Mouse (Mus musculus) MEL (cell line): ENCODE measurements around the gene Drd1. TPM values are rescaled to one million over a fixed set of nuclear protein-coding genes. Genes with fewer than 3 reads are reported as not detected.

Experiments used
- DNase-seq: peaks from one replicate; pipeline ENCODE4 v3.0.0; 2011; ENCODE audit warnings: low read depth, low spot score
- H3K27ac ChIP-seq: 2 replicates; pipeline ENCODE4 v1.5.1; 2012; ENCODE audit warnings: low read depth, mild to moderate bottlenecking, control low read depth, low read length, moderate library complexity; ENCODE audit not compliant: control insufficient read depth
- H3K27me3 ChIP-seq, 2 experiments: fragments of 150-350 bp in 1 of 2; sonication (generic) in 1 of 2; 2 replicates each; pipeline ENCODE4 v1.6.1; 2012; ENCODE audit warnings: low read length in 2 of 2, mild to moderate bottlenecking in 2 of 2, improper control_type of control experiment in 1 of 2, moderate library complexity in 1 of 2; ENCODE audit not compliant: insufficient read depth in 2 of 2, control insufficient read depth in 1 of 2
- H3K36me3 ChIP-seq, 2 experiments: 2 replicates each; pipeline ENCODE4 v1.6.1; 2012 to 2014; ENCODE audit warnings: low read length in 2 of 2, improper control_type of control experiment in 1 of 2, inconsistent platforms in 1 of 2, mild to moderate bottlenecking in 1 of 2; ENCODE audit not compliant: insufficient read depth in 2 of 2, control insufficient read depth in 1 of 2
- H3K4me1 ChIP-seq, 2 experiments: fragments of 150-350 bp in 1 of 2; sonication (generic) in 1 of 2; 2 replicates each; pipeline ENCODE4 v1.6.1; 2012; ENCODE audit warnings: low read length in 2 of 2, improper control_type of control experiment in 1 of 2, mild to moderate bottlenecking in 1 of 2; ENCODE audit not compliant: insufficient read depth in 2 of 2, control insufficient read depth in 1 of 2
- H3K4me3 ChIP-seq, 2 experiments: fragments of 150-350 bp in 1 of 2; sonication (generic) in 1 of 2; 2 replicates each; pipeline ENCODE4 v1.5.1; 2012; ENCODE audit warnings: low read depth in 2 of 2, low read length in 2 of 2, mild to moderate bottlenecking in 2 of 2, moderate library complexity in 2 of 2, control low read depth in 1 of 2, improper control_type of control experiment in 1 of 2; ENCODE audit not compliant: control insufficient read depth in 1 of 2, insufficient read depth in 1 of 2
- H3K79me2 ChIP-seq: 2 replicates; pipeline ENCODE4 v1.6.1; 2012; ENCODE audit warnings: mild to moderate bottlenecking, low read length, moderate library complexity; ENCODE audit not compliant: control insufficient read depth, poor library complexity, insufficient read depth
- H3K9ac ChIP-seq: 2 replicates; pipeline ENCODE4 v1.6.1; 2012; ENCODE audit warnings: low read depth, mild to moderate bottlenecking, control low read depth, low read length, moderate library complexity; ENCODE audit not compliant: control insufficient read depth, poor library complexity, severe bottlenecking
- H3K9me3 ChIP-seq: fragments of 150-350 bp; sonication (generic); replicated peaks from 2 replicates; pipeline ENCODE4 v1.6.1; 2012; ENCODE audit warnings: mild to moderate bottlenecking, low read length, improper control_type of control experiment, moderate library complexity; ENCODE audit not compliant: insufficient read depth
- BHLHE40 ChIP-seq: IDR thresholded peaks from 2 replicates; pipeline ENCODE4 v1.6.1; 2012; ENCODE audit warnings: low read depth, mild to moderate bottlenecking, inconsistent platforms, low read length, improper control_type of control experiment, borderline replicate concordance
- CHD2 ChIP-seq: IDR thresholded peaks from 2 replicates; pipeline ENCODE4 v1.6.1; 2011; ENCODE audit warnings: low read length, improper control_type of control experiment
- CTCF ChIP-seq, 3 experiments: IDR thresholded peaks in 2 of 3; conservative IDR thresholded peaks in 1 of 3; 2 replicates each; pipeline ENCODE4 v1.5.1; 2011 to 2012; ENCODE audit warnings: low read length in 3 of 3, low read depth in 2 of 3, mild to moderate bottlenecking in 2 of 3, improper control_type of control experiment in 1 of 3, inconsistent platforms in 1 of 3, mixed read lengths in 1 of 3, moderate library complexity in 1 of 3; ENCODE audit not compliant: control insufficient read depth in 1 of 3, insufficient read depth in 1 of 3, poor library complexity in 1 of 3, severe bottlenecking in 1 of 3
- E2F4 ChIP-seq: IDR thresholded peaks from 2 replicates; pipeline ENCODE4 v1.6.1; 2011; ENCODE audit warnings: low read depth, low read length, improper control_type of control experiment, borderline replicate concordance
- GABPA ChIP-seq: IDR thresholded peaks from 2 replicates; pipeline ENCODE4 v1.6.1; 2012; ENCODE audit warnings: low read depth, mild to moderate bottlenecking, inconsistent platforms, low read length, improper control_type of control experiment, moderate library complexity
- HCFC1 ChIP-seq: IDR thresholded peaks from 2 replicates; pipeline ENCODE4 v1.6.1; 2012; ENCODE audit warnings: low read depth, mild to moderate bottlenecking, inconsistent platforms, low read length, improper control_type of control experiment, moderate library complexity
- JUND ChIP-seq: IDR thresholded peaks from 2 replicates; pipeline ENCODE4 v1.6.1; 2011; ENCODE audit warnings: low read depth, mild to moderate bottlenecking, improper control_type of control experiment, low read length
- KAT2A ChIP-seq: conservative IDR thresholded peaks from 2 replicates; pipeline ENCODE4 v1.6.1; 2012; ENCODE audit warnings: low read depth, low read length, improper control_type of control experiment, inconsistent platforms
- MAFK ChIP-seq: IDR thresholded peaks from 2 replicates; pipeline ENCODE4 v1.6.1; 2011; ENCODE audit warnings: low read depth, mild to moderate bottlenecking, low read length, improper control_type of control experiment, borderline replicate concordance
- MAX ChIP-seq: IDR thresholded peaks from 2 replicates; pipeline ENCODE4 v1.6.1; 2011; ENCODE audit warnings: low read length, improper control_type of control experiment
- MAZ ChIP-seq: IDR thresholded peaks from 2 replicates; pipeline ENCODE4 v1.6.1; 2012; ENCODE audit warnings: low read depth, mild to moderate bottlenecking, inconsistent platforms, low read length, improper control_type of control experiment
- MYB ChIP-seq: IDR thresholded peaks from 2 replicates; pipeline ENCODE4 v1.6.1; 2011; ENCODE audit warnings: mild to moderate bottlenecking, low read depth, low read length, improper control_type of control experiment
- MYC ChIP-seq: IDR thresholded peaks from 2 replicates; pipeline ENCODE4 v1.6.1; 2011; ENCODE audit warnings: low read depth, mild to moderate bottlenecking, low read length, improper control_type of control experiment, moderate library complexity
- NRF1 ChIP-seq: IDR thresholded peaks from 2 replicates; pipeline ENCODE4 v1.6.1; 2014; ENCODE audit warnings: low read depth, mild to moderate bottlenecking, inconsistent platforms, low read length, improper control_type of control experiment, moderate library complexity; ENCODE audit not compliant: poor library complexity, insufficient read depth, severe bottlenecking
- POLR2A ChIP-seq, 2 experiments: IDR thresholded peaks; 2 replicates each; pipeline ENCODE4 v1.6.1; 2011 to 2012; ENCODE audit warnings: low read length in 2 of 2, mild to moderate bottlenecking in 2 of 2, control low read depth in 1 of 2, improper control_type of control experiment in 1 of 2, low read depth in 1 of 2, moderate library complexity in 1 of 2; ENCODE audit not compliant: control insufficient read depth in 1 of 2, insufficient read depth in 1 of 2, poor library complexity in 1 of 2
- POLR2AphosphoS5 ChIP-seq: IDR thresholded peaks from 2 replicates; pipeline ENCODE4 v1.6.1; 2012; ENCODE audit warnings: low read depth, borderline replicate concordance, mild to moderate bottlenecking, inconsistent platforms, low read length, moderate library complexity, mixed read lengths
- RAD21 ChIP-seq: IDR thresholded peaks from 2 replicates; pipeline ENCODE4 v1.6.1; 2011; ENCODE audit warnings: mild to moderate bottlenecking, low read depth, low read length, improper control_type of control experiment
- RCOR1 ChIP-seq: IDR thresholded peaks from 2 replicates; pipeline ENCODE4 v1.6.1; 2012; ENCODE audit warnings: low read depth, mild to moderate bottlenecking, inconsistent platforms, low read length, improper control_type of control experiment
- SIN3A ChIP-seq: IDR thresholded peaks from 2 replicates; pipeline ENCODE4 v1.6.1; 2012; ENCODE audit warnings: low read length, improper control_type of control experiment, inconsistent platforms
- TAL1 ChIP-seq: IDR thresholded peaks from 2 replicates; pipeline ENCODE4 v1.6.1; 2012; ENCODE audit warnings: mild to moderate bottlenecking, inconsistent platforms, low read length, moderate library complexity, mixed read lengths
- TBP ChIP-seq: IDR thresholded peaks from 2 replicates; pipeline ENCODE4 v1.8.0; 2011; ENCODE audit warnings: low read depth, low read length, improper control_type of control experiment
- UBTF ChIP-seq: IDR thresholded peaks from 2 replicates; pipeline ENCODE4 v1.6.1; 2012; ENCODE audit warnings: low read depth, mild to moderate bottlenecking, inconsistent platforms, low read length, improper control_type of control experiment, moderate library complexity, borderline replicate concordance; ENCODE audit not compliant: insufficient read depth
- ZC3H11A ChIP-seq: IDR thresholded peaks from 2 replicates; pipeline ENCODE4 v1.6.1; 2012; ENCODE audit warnings: low read depth, mild to moderate bottlenecking, inconsistent platforms, low read length, improper control_type of control experiment
- ZKSCAN1 ChIP-seq: IDR thresholded peaks from 2 replicates; pipeline ENCODE4 v1.6.1; 2012; ENCODE audit warnings: low read depth, mild to moderate bottlenecking, inconsistent platforms, low read length, improper control_type of control experiment, moderate library complexity
- ZMIZ1 ChIP-seq: IDR thresholded peaks from 2 replicates; pipeline ENCODE4 v1.6.1; 2012; ENCODE audit warnings: low read depth, mild to moderate bottlenecking, inconsistent platforms, low read length, improper control_type of control experiment, moderate library complexity
- ZNF384 ChIP-seq: IDR thresholded peaks from 2 replicates; pipeline ENCODE4 v1.6.1; 2012; ENCODE audit warnings: low read depth, mild to moderate bottlenecking, inconsistent platforms, low read length, improper control_type of control experiment
- polyA plus RNA-seq, 2 experiments: library from polyadenylated mRNA; stranded (reverse) in 1 of 2; unstranded in 1 of 2; fragments of >175 nt in 1 of 2; fragments of >200 nt in 1 of 2; gene quantifications; 2 replicates each; pipeline versions ENCODE4 v1.2.1 to v1.2.4; 2012; ENCODE audit warnings: low replicate concordance in 2 of 2, low read depth in 1 of 2; ENCODE audit not compliant: insufficient read length in 2 of 2, insufficient read depth in 1 of 2, missing spikeins in 1 of 2
- total RNA-seq: library from RNA; depleted of rRNA; stranded (reverse); fragments of 300-350 nt; gene quantifications from 2 replicates; pipeline ENCODE4 v1.2.3, GENCODE M21; 2012

Drd1 gene
- total and polyA plus RNA-seq, 3 experiments: not detected

DNA sequence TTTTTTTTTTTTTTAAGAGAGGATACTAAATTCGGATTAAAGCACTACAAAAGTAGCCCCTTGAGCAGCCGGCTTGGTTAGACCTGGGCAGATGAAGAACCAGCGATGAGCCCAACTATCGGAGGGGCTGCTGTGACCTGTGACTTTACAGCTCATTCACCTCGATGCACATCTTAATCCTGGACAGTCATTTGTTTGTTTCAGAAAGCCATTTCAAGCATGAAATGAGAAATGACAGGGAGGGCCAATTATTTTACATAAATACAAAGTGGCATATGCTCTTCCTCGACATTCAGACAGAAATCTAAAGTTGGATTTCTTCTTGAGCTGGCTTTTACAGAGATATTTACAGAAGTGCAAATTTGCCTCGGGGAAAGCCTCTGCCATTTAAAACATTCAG lies 3.9 kb downstream of the Drd1 start:
- Histone ChIP-seq H3K36me3 (no peaks in the 10 kb centered on the region), H3K27ac (no peak overlapping the region), H3K9me3 (no peaks in the 10 kb centered on the region), H3K4me1 (no peaks in the 10 kb centered on the region), H3K27me3 (peaks cover 0 to 2% of the 10 kb centered on the region in 2 experiments; a peak in 3 of 4 replicates), H3K79me2 (no peaks in the 10 kb centered on the region), H3K4me3 (no peak overlapping the region), H3K9ac (no peak overlapping the region)
- TF ChIP-seq RAD21: no peak
- no peak for TF ChIP-seq MYC
- no peak for TF ChIP-seq TAL1
- no peak for TF ChIP-seq SIN3A
- no peak for TF ChIP-seq JUND
- TF ChIP-seq MYB: no peak
- no peak for TF ChIP-seq MAFK
- no peak for TF ChIP-seq POLR2A (IDR thresholded peaks at IDR 0.05; ENCODE audit: control insufficient read depth in 1 of 2, insufficient read depth in 1 of 2, low read depth in 1 of 2, low read length in 2 of 2, poor library complexity in 1 of 2)
- no peak for TF ChIP-seq ZNF384
- no peak for TF ChIP-seq POLR2AphosphoS5
- no peak for TF ChIP-seq CTCF (IDR thresholded peaks at IDR 0.05 in 2 of 3, conservative IDR thresholded peaks at IDR 0.05 in 1 of 3; ENCODE audit: control insufficient read depth in 1 of 3, insufficient read depth in 1 of 3, low read depth in 2 of 3, low read length in 3 of 3, poor library complexity in 1 of 3, severe bottlenecking in 1 of 3)
- TF ChIP-seq KAT2A: no peak
- no peak for DNase-seq

- no peak overlapping the region for H3K4me3 ChIP-seq
- DNase-seq: no peak
- TF ChIP-seq CHD2: no peak
- TF ChIP-seq JUND: no peak
- TF ChIP-seq MAZ: no peak
- no peak for TF ChIP-seq ZC3H11A
- no peaks in the 10 kb centered on the region for H3K9me3 ChIP-seq
- no peaks in the 10 kb centered on the region for H3K79me2 ChIP-seq
- H3K9ac ChIP-seq: no peak overlapping the region
- no peaks in the 10 kb centered on the region for H3K4me1 ChIP-seq
- H3K27me3 ChIP-seq: peaks cover 0 to 2% of the 10 kb centered on the region in 2 experiments; a peak in 3 of 4 replicates
- H3K36me3 ChIP-seq: no peaks in the 10 kb centered on the region
- no peak overlapping the region for H3K27ac ChIP-seq
These were observed 6.7 kb downstream of the Drd1 start for GRCm38 (mm10) chr13:54048679-54049352.

GRCm38 (mm10) chr13:54040256-54040655 lies 15.2 kb downstream of the Drd1 start:
- Histone ChIP-seq H3K27ac (no peak overlapping the region), H3K4me3 (no peak overlapping the region), H3K27me3 (peaks cover 5 to 7% of the 10 kb centered on the region in 2 experiments), H3K9ac (no peak overlapping the region), H3K79me2 (no peaks in the 10 kb centered on the region), H3K4me1 (no peaks in the 10 kb centered on the region), H3K36me3 (no peaks in the 10 kb centered on the region), H3K9me3 (no peaks in the 10 kb centered on the region)
- no peak for DNase-seq
- TF ChIP-seq BHLHE40 (no peak), RCOR1 (no peak), NRF1 (no peak), POLR2AphosphoS5 (no peak), ZMIZ1 (no peak), TBP (no peak), TAL1 (no peak), MAX (no peak), GABPA (no peak), POLR2A (IDR thresholded peaks at IDR 0.05; ENCODE audit: control insufficient read depth in 1 of 2, insufficient read depth in 1 of 2, low read depth in 1 of 2, low read length in 2 of 2, poor library complexity in 1 of 2) (no peak), JUND (no peak), MAFK (no peak), HCFC1 (no peak), E2F4 (no peak), UBTF (no peak), ZKSCAN1 (no peak)
